Mouse (Mus musculus): ENCODE measurements around the gene Eaf2.
"Not testable (repeated sequence)": the region's sequence is repeated elsewhere in the genome, so short reads cannot be mapped to it uniquely, and the experiment has no call there.

Eaf2 gene

DNA sequence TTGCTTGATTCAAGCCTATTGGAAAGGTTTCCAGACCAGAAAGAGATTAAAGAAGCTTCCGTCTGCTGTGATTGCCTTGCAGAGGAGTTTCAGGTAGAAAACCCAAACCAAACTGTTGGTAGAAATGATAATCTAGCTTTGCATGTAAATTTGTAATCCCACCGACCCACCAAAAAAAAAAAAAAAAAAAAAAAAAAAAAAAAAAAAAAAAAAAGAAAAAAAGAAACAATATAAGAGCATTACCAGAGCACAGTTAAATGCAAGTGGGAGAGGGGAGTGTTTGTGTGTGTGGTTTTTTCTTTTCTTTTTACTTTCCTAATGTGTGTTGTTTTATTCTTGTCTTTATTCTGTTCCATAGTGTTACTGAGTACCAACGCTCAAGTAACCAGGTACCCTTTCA, 23.6 kb downstream of the Eaf2 start:
- in situ Hi-C loops (cut with MboI; ENCODE audit: low sequenced_read_pairs) = no loop called here

DNA sequence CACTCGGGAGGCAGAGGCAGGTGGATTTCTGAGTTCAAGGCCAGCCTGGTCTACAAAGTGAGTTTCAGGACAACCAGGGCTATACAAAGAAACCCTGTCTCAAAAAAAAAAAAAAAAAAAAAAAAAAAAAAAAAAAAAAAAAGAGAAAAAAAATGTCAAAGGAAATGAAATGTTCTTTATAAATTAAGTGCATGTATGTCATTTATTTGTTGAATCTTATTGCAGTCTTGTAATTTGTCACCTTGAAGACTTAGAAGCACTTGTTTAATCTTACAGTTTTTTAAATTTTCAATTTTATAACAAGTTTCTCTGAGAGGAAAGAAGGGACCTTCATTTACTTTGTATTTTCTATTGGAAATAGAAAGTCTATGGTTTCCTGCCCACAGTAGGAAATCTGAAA, 27.9 kb downstream of the Eaf2 start:
- in situ Hi-C loops (cut with MboI; ENCODE audit: low sequenced_read_pairs) = not testable (repeated sequence)

- in situ Hi-C loops (cut with MboI; ENCODE audit: low sequenced_read_pairs) = no loop called here
Observed at GRCm38 (mm10) chr16:36828820-36829219, 46.0 kb downstream of the Eaf2 start.

DNA sequence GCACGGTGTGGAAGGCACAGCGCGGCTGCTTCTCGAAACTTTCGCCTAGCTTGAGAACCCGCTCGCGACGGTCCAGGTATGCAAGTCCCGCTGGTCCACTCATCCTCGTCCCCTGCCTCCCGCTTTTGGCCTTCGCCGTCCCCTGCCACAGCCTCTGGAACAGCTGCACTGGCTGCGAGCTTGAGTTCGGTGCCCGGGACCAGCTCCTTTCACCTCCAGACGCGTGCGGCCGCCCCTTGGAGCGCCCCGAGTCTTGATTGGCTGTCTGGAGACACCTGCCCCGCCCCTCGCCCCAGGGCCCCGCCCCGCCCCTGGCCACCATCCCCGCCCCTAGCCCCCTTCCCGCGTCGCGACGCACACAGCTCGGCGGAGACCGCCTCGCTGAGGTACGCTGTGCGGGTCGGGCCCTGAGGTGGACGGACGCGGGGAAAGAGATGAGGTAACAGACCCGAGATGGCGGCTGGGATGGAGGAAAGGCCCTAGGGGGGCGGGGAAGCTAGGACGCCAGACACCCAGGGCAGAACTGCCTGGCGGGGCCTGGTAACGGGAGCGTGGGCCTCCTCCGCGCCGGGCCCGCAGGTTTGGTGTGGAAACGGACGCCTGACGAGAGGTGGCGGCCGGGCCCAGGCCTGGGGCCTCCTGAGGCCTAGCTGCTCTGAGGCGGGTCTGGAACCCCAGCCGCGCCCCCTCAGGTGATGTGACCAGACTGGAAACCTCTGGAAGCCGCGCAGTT, 46.6 kb downstream of the Eaf2 start, which contains the start of gene Iqcb1:
Gene Iqcb1 (plus strand): TSS at position 332 of the 733 bp plus-strand sequence.
- in situ Hi-C loops (cut with MboI; ENCODE audit: low sequenced_read_pairs) = no loop called here

- in situ Hi-C loops (cut with MboI; ENCODE audit: low sequenced_read_pairs) = no loop called here
Observed at GRCm38 (mm10) chr16:36827611-36828053, 47.2 kb downstream of the Eaf2 start.

DNA sequence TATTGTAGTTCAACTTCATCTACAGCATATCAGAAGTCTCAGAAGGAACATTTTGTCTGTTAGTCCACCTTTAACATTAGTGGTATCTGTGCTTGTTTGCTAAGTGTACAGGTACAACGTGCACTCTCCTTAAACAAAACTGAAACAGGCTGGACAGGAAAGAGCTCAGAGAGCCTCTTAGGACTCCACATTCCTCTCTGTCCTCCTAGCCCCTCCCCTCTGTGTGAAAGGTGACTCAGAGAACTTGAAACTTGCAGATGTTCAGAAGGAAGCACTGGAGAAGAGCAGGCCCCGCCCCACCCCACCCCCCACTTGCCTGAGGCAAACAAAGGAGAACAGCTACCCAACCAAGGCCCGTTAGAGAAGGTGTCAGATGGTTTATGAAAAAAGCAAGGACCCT, 53.3 kb downstream of the Eaf2 start:
- in situ Hi-C loops (cut with MboI; ENCODE audit: low sequenced_read_pairs) = loop anchor here (25.0 kb wide), 1 partner anchor 359 kb away; the partner anchor contains the start of gene Stfa3

GRCm38 (mm10) chr16:36820747-36821146, 54.1 kb downstream of the Eaf2 start:
- in situ Hi-C loops (cut with MboI; ENCODE audit: low sequenced_read_pairs) = loop anchor here (25.0 kb wide), 1 partner anchor 358 kb away; the partner anchor contains the start of gene Stfa3

- in situ Hi-C loops (cut with MboI; ENCODE audit: low sequenced_read_pairs) = loop anchor here (25.0 kb wide), 1 partner anchor 358 kb away; the partner anchor contains the start of gene Stfa3
Observed at GRCm38 (mm10) chr16:36820016-36820415, 54.8 kb downstream of the Eaf2 start.

- in situ Hi-C loops (cut with MboI; ENCODE audit: low sequenced_read_pairs) = loop anchor here (25.0 kb wide), 1 partner anchor 355 kb away; the partner anchor contains the start of gene Stfa3
Observed at GRCm38 (mm10) chr16:36817321-36817926, 57.4 kb downstream of the Eaf2 start.

DNA sequence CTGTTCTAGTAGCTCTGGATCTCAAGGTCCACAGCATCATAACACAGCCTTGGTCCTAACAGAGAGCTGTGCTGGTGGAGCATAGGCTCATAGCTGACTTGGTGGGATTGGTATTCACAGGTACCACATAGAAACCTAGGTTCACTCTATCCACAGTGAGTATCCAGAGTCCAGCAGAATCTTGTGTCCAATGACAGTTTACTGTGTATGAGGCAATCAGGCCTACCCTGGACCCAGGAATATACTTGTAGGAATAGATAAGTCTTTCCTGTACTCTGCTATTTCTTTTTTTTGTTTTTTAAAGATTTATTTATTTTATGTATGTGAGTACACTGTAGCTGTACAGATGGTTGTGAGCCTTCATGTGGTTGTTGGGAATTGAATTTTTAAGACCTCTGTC, 57.9 kb downstream of the Eaf2 start:
- in situ Hi-C loops (cut with MboI; ENCODE audit: low sequenced_read_pairs) = loop anchor here (25.0 kb wide), 1 partner anchor 355 kb away; the partner anchor contains the start of gene Stfa3

GRCm38 (mm10) chr16:36813680-36814079, 61.1 kb downstream of the Eaf2 start:
- in situ Hi-C loops (cut with MboI; ENCODE audit: low sequenced_read_pairs) = loop anchor here (5.0 to 25.0 kb wide), 2 partner anchors 86 to 351 kb away; partner anchors contain the start of gene Stfa3

DNA sequence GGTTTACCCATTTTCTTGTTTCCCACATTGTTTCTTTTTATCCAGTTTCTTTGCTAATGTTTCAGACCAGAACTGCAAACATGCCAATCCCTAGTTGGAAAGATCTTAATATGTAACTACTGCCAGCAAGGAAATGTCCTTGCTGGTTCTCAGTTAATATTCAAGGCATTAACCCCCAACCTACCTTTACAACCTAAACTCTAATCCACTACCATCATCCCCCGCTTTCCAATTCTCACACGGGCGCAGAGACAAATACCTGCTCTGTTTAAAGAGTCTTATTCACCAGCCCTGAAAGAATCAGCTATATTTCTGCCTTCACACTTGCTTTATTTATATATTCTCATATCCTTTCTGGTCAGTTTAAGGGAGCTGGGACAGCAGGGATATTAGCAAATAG, 66.2 kb downstream of the Eaf2 start:
- in situ Hi-C loops (cut with MboI; ENCODE audit: low sequenced_read_pairs) = loop anchor here (25.0 kb wide), 1 partner anchor 346 kb away; the partner anchor contains the start of gene Stfa3

DNA sequence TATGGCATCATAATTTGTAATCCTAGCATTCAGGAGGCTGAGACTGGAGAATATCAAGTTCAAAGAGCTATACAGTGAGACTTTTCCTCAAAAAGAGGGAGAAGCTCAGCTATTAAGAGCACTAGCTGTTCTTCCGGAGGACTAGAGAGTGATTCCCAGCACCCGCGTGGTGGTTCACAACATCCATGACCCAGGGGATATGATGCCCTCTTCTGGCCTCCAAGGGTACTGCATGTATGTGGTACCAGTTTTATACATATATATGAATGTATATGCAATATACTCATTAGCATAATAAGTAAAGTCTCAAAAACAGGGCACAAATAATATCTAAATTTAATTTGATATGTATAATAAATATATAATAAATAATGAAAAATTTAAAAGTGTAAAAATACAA, 72.4 kb downstream of the Eaf2 start:
- in situ Hi-C loops (cut with MboI; ENCODE audit: low sequenced_read_pairs) = loop anchor here (25.0 kb wide), 1 partner anchor 340 kb away; the partner anchor contains the start of gene Stfa3

DNA sequence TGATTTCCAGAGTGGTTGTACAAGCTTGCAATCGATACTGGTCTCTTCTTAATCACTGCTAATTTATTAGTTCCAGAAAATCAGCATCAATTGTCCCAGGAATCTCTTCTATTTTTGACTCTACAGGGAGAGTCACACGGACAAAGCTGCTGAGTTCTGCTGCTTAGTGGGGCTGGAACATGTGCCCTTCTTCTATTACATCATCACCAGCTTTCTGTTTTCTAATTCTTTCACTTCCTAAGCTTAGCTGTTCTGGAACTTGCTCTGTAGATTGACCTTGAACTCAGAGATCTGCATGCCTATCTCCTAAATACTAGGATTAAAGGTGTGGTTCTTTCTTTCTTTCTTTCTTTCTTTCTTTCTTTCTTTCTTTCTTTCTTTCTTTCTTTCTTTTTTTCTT, 76.5 kb downstream of the Eaf2 start:
- in situ Hi-C loops (cut with MboI; ENCODE audit: low sequenced_read_pairs) = no loop called here

- in situ Hi-C loops (cut with MboI; ENCODE audit: low sequenced_read_pairs) = no loop called here
Observed at GRCm38 (mm10) chr16:36794976-36795375, 79.8 kb downstream of the Eaf2 start.

DNA sequence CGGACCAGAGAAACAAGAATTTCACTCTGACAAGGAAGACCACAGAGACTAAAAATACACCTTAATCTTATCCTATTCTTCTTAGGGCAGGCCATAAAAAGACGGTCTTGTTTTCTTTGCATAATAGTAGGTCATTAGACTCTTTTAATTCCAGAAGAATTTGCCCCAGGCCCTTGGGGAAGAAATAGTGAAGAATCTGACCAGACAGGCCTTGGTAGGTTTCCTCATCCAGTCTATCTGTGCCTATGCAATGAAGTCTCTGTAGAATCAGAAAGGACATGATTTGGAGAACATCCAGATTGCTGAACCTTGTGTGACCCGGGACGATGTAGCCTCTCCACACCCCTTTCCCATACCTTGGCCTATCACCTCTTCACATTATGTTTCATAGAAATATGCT, 84.6 kb downstream of the Eaf2 start:
- in situ Hi-C loops (cut with MboI; ENCODE audit: low sequenced_read_pairs) = no loop called here

GRCm38 (mm10) chr16:36786466-36786865, 88.3 kb downstream of the Eaf2 start:
- in situ Hi-C loops (cut with MboI; ENCODE audit: low sequenced_read_pairs) = no loop called here

DNA sequence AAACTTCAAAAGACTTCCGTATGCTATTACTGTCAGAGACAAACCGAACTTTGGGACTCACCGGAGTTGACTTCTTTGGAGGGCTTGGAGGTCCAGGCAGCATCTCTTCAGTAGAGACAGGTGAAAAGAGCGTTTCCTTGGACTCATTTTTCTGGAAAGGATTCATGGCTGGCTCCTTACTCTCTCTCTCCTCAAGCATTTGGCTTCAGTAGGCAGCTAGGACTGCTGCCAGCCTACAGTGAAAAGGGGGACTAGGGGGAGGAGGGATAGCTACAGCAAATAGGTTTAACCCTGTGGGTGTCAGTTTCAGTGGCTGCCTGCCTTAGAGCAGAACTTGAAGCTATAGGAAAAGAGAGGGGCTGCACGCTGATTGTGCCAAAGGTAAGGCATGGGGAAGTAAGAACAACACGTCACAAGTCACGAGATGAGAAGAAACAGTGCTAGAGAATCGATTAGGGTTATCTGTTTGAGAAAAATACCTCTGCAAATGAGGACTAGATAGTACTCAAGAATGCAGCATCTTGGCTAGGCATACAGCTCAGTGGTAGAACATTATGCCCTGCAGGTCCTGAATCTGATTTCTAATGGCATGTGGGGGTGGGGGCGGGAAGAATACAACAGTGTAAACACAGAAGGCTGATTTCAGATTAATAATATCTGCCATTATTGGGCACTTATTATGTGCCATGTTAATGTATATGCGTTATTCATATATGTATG, 90.0 kb downstream of the Eaf2 start, which contains the start of gene Slc15a2:
Gene Slc15a2 (minus strand): TSS at position 369 of the 720 bp plus-strand sequence.
- in situ Hi-C loops (cut with MboI; ENCODE audit: low sequenced_read_pairs) = no loop called here

DNA sequence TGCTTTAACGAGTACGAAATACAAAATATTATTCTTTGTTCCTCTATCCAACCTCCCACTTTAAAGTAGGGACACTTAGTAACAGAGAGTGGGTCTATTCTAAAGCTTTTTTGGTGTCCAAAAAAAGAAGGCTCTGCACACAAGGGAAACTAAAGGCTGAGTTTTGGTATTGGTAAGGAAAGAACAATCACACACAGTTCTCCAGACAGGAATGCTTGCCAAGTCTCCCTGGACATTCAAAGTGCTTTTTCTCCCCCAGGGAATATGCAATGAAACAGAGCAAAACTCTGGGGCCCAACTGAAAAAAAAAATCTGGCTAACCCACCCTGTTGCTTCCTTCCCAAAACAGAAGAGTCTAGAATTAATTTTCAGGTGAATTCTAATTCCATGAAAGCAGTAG, 90.7 kb downstream of the Eaf2 start:
- in situ Hi-C loops (cut with MboI; ENCODE audit: low sequenced_read_pairs) = no loop called here

- in situ Hi-C loops (cut with MboI; ENCODE audit: low sequenced_read_pairs) = no loop called here
Observed at GRCm38 (mm10) chr16:36775658-36776057, 99.1 kb downstream of the Eaf2 start.

- in situ Hi-C loops (cut with MboI; ENCODE audit: low sequenced_read_pairs) = no loop called here
Observed at GRCm38 (mm10) chr16:36772996-36773395, 101.8 kb downstream of the Eaf2 start.

All from CH12F3 (cell line).